Mouse (Mus musculus) v-Abl transformed pro-B cells (cell line): ENCODE results near the gene Epha5.

ENCODE experiments used
- in situ Hi-C, 2 experiments: fragments of 400-800 bp; cut with MboI; formaldehyde crosslinking; loops; one replicate each; pipeline ENCODE4 v1.15.1; 2025; ENCODE audit not compliant: unreplicated experiment in 2 of 2

Epha5 gene

DNA sequence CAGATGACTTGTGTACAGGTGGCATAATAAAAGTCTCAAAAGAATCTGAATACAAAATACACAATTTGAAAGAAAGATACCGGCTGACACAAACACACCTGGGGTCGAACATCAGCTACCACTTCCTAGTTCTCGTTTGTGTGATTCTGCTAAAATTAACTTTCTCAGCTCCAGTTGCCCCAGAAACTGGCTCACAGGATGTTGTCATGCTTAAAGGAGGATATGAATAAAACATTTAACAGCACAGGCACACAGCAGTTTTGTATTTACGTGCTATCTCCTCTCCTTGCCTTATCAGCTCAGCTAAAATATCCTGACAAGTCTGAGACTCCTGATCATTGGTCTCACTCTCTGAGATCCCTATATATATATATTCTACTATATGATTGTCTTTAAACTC lies 99.3 kb downstream of the Epha5 start:
- in situ Hi-C loops: no loop called here

DNA sequence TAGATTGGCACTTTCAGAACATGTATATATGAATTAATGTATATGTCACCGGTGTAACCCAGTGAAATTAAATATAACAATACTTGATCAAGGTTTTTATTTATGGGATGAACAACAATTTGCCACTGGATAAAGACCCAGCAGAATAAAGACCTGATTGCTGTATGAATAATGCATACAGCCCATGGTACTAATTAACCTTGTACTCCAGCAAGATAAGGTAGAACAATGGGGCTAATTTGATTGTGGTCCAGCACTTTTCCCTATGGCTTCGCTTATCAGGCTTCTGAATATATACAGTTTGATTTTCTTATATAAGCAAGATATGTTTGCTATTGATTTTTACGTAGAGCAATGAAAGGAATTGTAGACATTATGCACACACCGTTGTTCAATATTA lies 103.6 kb downstream of the Epha5 start:
- in situ Hi-C loops: no loop called here

DNA sequence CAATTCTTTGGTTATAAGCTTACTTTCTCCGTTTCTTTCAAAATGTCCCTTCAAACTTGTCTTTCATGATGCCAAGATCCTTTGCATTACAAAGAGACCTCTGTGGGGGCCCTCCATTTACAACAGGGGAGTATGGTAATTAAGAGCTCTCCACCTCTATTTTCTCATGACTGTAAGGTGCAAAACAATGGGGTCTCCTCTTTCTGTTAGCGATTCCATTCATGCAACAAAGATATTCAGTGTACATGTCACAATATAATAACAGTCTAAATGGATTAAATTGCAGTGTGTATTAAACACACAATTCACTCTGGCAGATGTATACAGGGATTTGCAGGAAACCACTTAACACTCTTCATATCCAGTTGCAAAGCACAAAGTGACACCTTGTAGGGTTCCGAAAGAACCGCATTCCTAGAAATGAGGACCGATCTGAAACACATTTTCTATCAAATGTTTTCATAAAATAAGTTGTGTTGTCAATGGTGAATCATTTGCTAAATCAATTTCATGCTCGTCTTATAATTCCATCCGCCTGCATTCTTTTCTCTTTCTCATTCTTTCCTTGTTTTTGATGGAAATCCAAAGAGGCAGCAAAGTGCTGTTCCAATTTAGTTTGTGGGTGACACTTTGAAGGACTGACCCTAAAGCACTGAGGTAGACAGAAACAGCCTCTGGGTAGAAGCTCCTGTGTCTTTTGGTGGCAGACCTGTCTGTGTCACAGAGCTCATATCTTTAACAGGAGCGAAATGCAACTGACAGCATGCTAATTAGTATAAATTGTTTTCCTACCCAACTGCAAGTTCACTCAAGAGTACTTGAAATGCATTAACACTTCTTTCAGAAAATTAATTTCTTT lies 118.1 kb downstream of the Epha5 start:
- in situ Hi-C loops: no loop called here

DNA sequence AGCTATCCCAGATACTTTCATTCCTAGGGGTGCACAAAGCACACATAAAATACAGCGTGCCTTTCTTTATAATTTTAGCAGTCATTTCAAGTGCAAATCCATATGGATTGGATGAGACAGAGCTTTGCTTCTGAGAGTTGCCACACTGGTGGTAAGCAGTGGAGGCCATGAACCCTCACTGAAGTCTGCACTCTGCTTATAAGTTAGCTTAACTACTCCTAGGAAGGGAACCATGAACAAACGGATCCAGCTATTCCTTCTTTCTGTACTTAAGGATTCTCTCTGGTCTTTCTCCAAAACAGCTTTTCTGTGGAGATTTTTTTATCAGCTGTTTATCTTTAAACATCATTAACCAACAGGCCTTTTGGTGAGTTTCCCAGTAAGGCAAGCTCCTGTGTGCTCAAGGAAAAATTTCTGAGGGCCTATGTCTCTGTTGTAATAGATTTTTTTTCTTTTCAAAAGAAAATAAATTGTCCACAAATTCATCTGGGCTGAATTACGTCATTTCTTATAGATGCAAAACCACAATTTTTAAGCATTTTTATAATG lies 127.7 kb downstream of the Epha5 start:
- in situ Hi-C loops: no loop called here

DNA sequence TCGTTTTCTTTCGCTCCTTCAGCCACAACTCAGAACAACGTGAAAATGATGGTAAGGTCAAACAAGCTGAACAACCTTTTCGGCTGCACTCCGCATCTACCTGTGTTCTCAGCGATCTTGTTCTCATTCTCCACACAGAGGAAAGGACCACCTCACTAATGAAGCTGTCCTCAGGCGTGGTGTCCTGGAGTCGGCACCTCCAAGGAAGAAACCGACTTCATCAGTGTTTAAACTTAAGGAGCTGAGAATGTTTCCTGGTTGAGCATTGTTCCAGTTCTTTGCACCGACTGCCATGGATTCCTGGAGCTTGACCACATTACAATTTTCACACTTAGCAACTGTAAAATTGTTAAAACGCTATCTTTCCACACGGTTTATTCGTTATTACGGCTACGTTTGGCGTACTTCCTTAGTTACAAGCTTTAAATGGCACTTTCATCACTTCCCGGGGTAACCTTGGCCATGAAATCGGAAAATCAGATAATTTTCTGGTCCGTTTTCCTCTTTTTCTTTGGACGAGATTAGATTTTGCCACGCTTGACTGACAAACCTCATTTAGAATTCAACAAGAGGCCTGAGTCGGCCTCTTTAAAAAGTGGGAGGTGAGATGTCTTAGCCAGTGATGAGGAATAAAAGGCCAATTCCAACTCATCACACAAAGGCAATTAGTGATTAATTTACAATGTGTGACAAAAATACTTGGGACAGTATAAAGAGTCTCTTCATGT lies 135.7 kb downstream of the Epha5 start:
- in situ Hi-C loops: no loop called here

DNA sequence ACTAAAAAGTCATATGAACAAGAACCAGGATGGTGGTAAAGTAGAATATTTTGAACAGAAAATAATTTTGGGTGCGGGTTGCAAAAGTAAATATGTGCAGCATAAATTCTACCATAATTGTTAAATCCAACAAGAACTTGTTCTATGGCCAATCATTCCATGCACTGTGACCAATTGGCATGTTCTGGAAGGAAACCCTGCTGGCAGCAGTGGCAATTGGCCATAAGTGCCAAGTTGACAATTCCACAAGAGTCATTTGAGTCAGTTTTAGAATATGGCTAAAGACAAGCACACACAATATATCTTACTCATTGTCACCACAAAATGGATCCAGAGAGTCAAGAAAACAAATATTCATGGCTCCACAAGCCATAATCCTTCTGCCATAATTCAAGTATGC lies 140.2 kb downstream of the Epha5 start:
- in situ Hi-C loops: no loop called here

DNA sequence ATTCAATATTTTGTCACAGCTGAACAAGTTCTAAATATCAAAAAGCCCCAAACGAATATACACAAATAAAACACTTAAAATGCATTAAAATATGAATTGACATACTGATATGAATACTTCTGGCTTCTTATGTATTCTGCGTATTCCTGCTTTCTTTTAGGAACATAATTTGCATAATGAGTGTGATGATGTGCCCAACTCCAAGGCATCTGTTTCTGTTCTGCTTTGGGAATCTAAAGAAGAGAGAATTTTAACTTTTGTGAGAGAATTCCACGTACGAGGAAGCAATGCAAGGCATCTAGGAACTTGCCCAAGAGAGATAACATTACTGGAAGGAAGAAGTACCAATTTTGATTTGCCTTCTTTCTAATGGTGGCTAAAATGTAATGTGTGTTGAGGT lies 151.8 kb downstream of the Epha5 start:
- in situ Hi-C loops: no loop called here

DNA sequence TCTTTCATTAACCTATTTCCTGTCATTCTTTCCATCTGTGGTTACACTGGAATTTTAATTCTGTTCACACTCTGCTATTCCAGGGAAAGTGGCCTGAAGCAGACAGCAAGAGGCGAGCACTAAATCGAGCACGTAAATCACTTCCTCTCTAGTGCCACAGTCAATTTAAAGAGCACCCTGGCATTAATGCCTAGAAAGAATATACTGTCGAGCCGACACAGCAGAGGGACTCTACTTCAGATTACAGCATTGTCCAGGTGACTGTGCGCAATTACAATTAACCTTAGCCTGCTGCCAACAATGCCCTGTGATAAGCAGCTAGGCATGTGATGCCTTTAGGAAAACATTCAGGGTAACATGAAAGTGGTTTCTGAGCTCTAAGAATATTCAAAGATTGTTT lies 153.2 kb downstream of the Epha5 start:
- in situ Hi-C loops: no loop called here

DNA sequence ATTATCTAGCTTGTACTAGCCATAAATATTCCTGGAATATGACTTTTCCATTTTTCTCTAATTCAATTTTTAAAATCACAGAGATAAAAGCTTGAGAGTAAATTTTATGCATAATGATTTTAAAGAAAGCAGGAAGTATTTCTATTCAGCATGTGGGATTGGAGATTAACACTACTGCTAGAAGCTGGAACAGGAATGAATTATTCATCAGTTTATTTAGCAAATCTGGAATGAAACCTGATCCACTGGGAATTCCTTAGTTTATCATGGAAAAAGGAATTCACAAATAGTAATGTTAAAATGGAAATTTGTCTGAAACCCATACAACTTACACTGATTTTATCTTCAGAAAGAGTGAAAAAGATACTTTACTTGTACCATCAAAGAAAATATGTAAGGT lies 187.2 kb downstream of the Epha5 start:
- in situ Hi-C loops: no loop called here

DNA sequence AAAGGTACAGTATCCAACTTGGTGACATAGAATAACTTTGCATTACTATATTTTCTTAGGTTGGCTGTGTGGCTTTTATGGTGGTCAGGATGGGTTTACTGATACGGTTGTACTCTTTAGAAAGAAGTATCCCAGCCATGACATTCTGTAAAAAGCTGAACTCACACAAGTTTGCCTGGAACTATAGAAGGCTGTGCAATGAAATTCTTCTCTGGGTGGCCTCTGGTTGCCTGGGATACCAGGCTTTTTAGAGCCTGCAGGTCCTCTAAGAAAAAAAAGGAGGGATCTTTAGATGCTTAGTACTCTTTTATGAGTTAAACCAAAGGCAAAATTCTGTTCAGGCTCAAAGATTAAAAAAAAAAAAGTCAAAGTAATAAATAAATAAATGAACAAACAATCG lies 208.6 kb downstream of the Epha5 start:
- in situ Hi-C loops: no loop called here

DNA sequence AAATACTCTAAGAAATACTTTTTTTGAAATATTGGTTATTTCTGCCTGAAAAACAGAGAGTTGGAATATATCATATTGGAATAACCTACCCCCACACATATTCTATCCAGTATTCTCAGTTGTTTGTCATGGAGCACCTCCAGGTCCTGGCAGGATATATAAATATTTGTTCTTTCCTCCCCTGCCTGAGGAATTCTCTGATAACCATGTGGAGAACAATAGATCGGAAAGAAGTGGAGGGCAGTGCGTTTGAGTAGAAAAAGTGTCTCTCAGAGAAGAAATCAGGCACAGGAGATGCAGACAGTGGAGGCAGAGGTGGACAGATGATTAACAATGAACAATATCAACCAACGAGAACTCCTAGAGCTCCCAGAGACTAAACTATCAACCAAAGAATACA lies 223.8 kb downstream of the Epha5 start:
- in situ Hi-C loops: no loop called here

DNA sequence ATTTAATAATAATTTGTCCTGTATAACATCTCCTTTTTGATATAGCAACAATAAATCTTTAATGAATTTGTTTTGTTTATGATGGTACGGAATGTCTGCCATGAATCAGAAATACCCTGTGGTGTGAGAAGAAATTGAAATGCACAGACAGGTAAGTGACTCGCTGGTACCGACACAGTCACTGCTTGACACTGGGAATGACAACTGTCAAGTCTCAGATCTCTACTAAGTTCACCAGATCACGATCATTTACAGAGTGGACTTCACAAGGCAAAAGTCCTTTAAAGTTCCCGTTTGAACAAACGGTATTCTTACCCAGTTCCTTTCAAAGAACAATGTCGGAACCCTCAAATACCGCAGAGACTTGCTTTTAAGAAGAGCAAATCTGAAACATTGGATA lies 233.0 kb downstream of the Epha5 start:
- in situ Hi-C loops: no loop called here

DNA sequence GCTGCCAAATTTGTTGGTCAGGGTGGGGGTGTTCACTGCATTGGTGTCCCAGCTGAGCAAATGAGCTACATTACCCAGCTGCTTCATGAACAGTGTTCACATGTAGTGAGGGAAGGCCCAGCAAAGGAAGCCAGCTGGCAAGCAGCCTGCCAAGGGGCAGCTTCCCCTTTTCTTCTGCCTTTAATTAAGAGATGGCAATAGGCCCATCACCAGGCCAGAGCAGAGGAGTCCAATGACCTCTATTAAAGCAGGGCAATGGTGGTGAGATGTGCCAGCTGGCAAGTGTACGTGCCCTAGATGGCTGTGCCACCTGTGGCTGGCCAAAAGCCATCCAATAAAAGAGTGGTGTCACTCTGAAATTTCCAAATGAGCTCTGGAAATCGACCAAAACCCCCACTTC lies 264.1 kb downstream of the Epha5 start:
- in situ Hi-C loops: no loop called here

DNA sequence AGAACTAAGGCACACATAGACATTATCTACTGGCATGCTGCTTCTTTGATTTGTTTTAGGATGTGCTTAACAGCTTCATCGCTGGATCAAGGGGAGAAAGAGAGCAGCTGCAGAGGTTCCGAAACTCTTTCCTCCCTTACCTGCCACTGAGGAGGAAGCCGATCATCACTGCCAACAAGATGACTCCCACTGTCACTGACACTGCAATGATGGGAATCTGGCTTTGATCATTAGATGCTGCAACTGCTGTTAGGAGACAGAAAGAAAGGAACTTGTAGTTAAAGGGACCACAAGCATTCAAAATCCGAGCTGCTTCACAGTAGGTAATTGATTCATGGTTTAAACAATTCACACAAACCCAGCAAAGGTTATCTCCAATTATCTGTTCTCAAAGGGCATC lies 275.0 kb downstream of the Epha5 start:
- in situ Hi-C loops: no loop called here

DNA sequence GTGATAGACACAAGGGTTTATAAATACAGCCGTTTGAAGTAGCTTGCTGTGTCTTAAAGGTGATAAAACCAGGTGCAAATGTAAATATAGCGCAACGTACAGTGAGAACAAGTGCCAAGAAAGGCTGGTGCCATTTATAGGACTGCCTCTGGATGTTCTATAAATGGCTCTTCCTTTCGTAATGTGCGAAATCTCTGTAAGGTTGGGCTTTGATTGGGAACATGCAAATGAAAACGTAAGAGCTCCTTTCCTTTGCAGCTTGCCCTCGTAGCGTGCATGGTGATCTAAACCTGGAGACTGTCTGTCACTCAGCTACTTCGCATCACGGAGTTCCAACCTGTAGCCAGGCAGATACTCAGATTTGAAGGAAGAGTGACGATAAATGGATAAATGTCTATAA lies 321.2 kb downstream of the Epha5 start:
- in situ Hi-C loops: no loop called here

DNA sequence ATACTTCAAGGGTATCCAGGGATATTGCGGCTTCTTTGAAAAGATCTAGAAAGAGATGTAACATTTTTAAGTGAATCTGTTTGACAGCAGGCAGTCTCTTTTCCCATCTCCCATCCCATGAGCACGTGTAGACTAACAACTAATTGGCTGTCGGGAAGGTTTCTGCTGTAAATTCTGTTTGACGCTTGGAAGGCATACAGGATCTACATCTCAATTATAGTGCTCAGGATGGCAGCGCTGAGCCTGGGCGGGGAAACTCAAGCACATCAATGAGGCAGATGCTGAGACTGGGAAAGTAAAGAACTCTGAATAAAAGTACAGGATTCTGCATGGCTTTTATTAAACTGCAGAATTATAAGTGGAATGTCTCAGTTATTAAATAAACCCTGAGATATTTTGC lies 335.9 kb downstream of the Epha5 start:
- in situ Hi-C loops: no loop called here

DNA sequence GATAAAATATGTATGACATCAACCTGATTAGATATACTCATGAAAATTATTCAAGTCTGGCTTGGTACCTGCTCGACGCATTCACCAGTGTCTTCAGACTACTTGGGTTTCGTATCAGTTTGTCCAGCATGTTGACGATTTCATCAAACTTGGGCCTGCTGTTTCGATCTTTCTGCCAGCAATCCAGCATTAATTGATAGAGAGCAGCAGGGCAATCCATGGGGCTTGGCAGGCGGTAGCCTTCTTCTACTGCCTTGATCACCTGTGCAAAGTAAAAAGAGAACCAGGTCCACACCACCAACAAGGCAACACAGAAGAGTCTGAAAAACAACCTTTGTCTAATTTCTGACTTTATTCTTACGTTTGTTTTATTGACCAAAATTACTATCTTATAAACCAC lies 346.2 kb downstream of the Epha5 start:
- in situ Hi-C loops: no loop called here

DNA sequence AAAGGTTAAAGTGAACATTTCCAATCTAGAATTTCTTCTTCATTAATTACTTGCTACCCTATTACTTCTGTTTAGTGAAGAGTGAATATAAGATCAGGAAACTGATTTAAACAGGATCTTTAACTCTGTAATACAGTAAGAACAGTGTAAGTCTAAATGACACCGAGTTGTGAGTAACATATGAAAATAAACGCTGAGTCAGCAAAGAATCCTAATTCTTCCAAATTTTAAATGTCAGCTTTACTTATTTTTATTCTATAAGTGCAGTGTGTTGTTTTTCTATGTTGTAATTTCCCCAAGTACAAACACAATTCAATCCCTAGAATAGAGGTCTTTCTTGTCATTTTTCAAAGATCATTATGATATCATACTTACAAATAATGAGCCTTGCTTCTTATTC lies 363.3 kb downstream of the Epha5 start:
- in situ Hi-C loops: no loop called here

DNA sequence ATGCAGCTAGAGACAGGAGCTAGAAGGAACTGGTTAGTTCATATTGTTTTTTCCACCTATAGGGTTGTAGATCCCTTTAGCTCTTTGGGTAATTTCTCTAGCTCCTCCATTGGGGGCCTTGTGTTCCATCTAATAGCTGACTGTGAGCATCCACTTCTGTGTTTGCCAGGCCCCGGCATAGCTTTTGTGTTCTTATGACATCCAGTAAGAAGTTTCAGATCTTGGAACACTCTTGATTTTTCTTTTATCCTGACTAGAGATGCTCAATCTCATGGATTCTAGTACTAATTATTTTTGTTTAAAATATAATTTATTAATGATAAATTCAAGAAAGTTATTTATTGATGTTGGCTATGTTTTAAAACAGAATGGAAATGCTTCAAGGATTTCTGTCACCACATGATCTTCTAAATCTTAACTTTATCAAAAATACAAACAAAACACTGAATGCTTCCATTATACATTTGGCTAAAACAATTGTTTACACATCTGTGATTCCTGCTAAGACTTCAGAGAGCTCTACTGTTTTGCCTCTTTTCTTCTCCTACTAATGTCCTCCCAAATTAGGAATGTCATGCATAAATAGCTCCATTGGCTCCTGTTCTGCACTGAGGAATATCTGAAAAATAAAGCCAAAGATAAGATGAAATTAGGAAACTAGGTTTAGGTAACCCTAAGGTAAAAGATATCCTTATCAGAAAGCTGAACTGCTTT lies 379.8 kb downstream of the Epha5 start:
- in situ Hi-C loops: no loop called here
